15 mouse cellular contexts compared by ENCODE assay signal in the genomic region with DNA sequence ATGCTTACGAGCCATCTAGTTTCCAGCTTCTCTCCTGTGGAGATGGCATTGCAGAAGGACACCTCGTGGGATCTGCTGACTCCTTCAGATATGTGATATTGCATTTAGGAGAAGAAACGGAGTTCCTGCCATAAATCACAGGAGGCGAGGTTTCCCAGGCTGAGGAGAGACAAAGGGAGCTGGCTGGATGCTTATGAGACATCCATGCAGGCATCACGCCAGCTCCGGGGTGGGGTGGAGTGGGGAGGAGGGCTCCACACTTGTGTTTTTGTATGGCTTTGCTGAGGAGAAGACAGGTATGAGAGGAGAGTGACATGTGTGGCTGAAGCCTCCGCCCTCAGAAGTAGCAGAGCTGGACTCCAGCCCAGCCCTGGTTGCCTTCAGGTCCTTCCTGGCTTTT. TPM values are rescaled to one million over a fixed set of nuclear protein-coding genes. Genes with fewer than 3 reads are reported as not detected.
DNase-seq lines count a peak whose midpoint lies in the region; ATAC-seq and TF ChIP-seq lines count a peak whose summit lies in the region.
"Had no signal": no experiment of that assay in that cellular context is flagged by ENCODE, and none has a peak within 500 bp of the region (broad histone marks: within the 10 kb centered on the region; RNA-seq: fewer than 3 reads in every experiment).

No protein-coding gene starts in this region.

- H3K36me3 ChIP-seq in kidney, embryonic 16.5 days (ENCODE audit: insufficient read depth, low read length): peaks cover 8% of the 10 kb centered on the region; the same call in 1 of the 2 replicates
- H3K36me3 ChIP-seq: embryonic facial prominence, embryonic 13.5 days; stomach, embryonic 15.5 days had no signal

- no peak overlapping the region for H3K27ac ChIP-seq in gastrocnemius, adult 2 months
- H3K27ac ChIP-seq in kidney, embryonic 16.5 days (ENCODE audit: low read length): 0 out of 2 replicates have a peak overlapping the region, but pooled peaks have one; percentile 26
- H3K27ac ChIP-seq: embryonic facial prominence, embryonic 13.5 days; stomach, embryonic 15.5 days had no signal

- peaks cover 9% of the 10 kb centered on the region; the same call in 1 of the 2 replicates for H3K9me3 ChIP-seq in kidney, embryonic 16.5 days (ENCODE audit: low read length)
- H3K9me3 ChIP-seq: embryonic facial prominence, embryonic 13.5 days; stomach, embryonic 15.5 days had no signal

- WGBS in kidney, embryonic 16.5 days: 26% methylated on average over 7 of the region's 7 CpGs

- intact Hi-C loops in gastrocnemius, adult 2 months (cut with DNase I): no loop called here

- H3K27me3 ChIP-seq in kidney, embryonic 16.5 days (ENCODE audit: insufficient read depth, low read length): no peaks in the 10 kb centered on the region
- H3K27me3 ChIP-seq: embryonic facial prominence, embryonic 13.5 days; stomach, embryonic 15.5 days had no signal

- no peak for ATAC-seq in kidney, embryonic 16.5 days (ENCODE audit: low FRiP score, low TSS enrichment)
- ATAC-seq: CD4-positive, CD25-positive, alpha-beta regulatory T cell, adult 4 months; liver, postnatal 0 days; midbrain, embryonic 16.5 days had no signal

- TF ChIP-seq CTCF in gastrocnemius, adult 2 months (IDR thresholded peaks at IDR 0.05): no peak

- 0 out of 2 replicates have a peak overlapping the region, but pooled peaks have one; percentile 36 for H3K9ac ChIP-seq in kidney, embryonic 16.5 days (replicated peaks; ENCODE audit: low read length)
- H3K9ac ChIP-seq: embryonic facial prominence, embryonic 13.5 days; liver, postnatal 0 days; stomach, embryonic 15.5 days had no signal

- peaks cover 23% of the 10 kb centered on the region for H3K4me1 ChIP-seq in kidney, embryonic 16.5 days (ENCODE audit: insufficient read depth, low read length)
- H3K4me1 ChIP-seq: stomach, embryonic 15.5 days had no signal

- no peak overlapping the region for H3K4me3 ChIP-seq in gastrocnemius, adult 2 months
- no peak overlapping the region for H3K4me3 ChIP-seq in kidney, embryonic 16.5 days (ENCODE audit: low read length)
- H3K4me3 ChIP-seq: embryonic facial prominence, embryonic 13.5 days; stomach, embryonic 15.5 days had no signal

- 0 out of 2 replicates have a peak overlapping the region, but pooled peaks have one; percentile 20 for H3K4me2 ChIP-seq in kidney, embryonic 16.5 days (replicated peaks; ENCODE audit: low read depth, low read length)
- H3K4me2 ChIP-seq: embryonic facial prominence, embryonic 13.5 days; stomach, embryonic 15.5 days had no signal

- peak; percentile 29 for DNase-seq in gastrocnemius, adult 2 months
- DNase-seq in gastrocnemius, postnatal 25 days: no peak
- no peak for DNase-seq in kidney, adult 9 months
- DNase-seq in Muller cell, postnatal 12 days (ENCODE audit: inconsistent ontology term): peak; percentile 10
- DNase-seq in brain, adult 2 months (ENCODE audit: low read depth, low spot score): peak; percentile 59
- no peak for DNase-seq in layer of hippocampus, adult 9-10 months (ENCODE audit: low spot score)
- DNase-seq: cerebellum, adult 9-11 months; liver, postnatal 0 days; thymus, postnatal 4 days had no signal

RNA-seq across cellular contexts. Expression of a gene that starts 50.3 kb away (rescaled TPM):
- under 1 TPM; 0.22 to 0.43 TPM for total RNA-seq in gastrocnemius, adult 2 months (2021)
- under 1 TPM; 0.72 to 0.88 TPM for total RNA-seq in gastrocnemius, postnatal 25 days (2021)
- polyA plus RNA-seq in kidney, embryonic 16.5 days (2015; fragmentation: Nextera tagmentation; extraction: Ambion mirVana): 25.7 and 26.4 TPM in 2 replicates
- total RNA-seq: neutrophil, adult 5-6 weeks had no signal

Comparison
In these comparisons a context has a peak if more than half of its experiments do, and no peak if none do; other contexts are left out.
1. DNase-seq: peak in gastrocnemius, adult 2 months (single experiment), Muller cell, postnatal 12 days (single experiment) and brain, adult 2 months (single experiment); none in gastrocnemius, postnatal 25 days (single experiment), kidney, adult 9 months (single experiment) and layer of hippocampus, adult 9-10 months (single experiment).